Mouse (Mus musculus): ENCODE results near the gene Hist1h1a. TPM values are rescaled to one million over a fixed set of nuclear protein-coding genes. Genes with fewer than 3 reads are reported as not detected.

Hist1h1a gene
- total and polyA plus RNA-seq, 3 experiments, result 4.1 to 2,211 TPM; not detected in 1

DNA sequence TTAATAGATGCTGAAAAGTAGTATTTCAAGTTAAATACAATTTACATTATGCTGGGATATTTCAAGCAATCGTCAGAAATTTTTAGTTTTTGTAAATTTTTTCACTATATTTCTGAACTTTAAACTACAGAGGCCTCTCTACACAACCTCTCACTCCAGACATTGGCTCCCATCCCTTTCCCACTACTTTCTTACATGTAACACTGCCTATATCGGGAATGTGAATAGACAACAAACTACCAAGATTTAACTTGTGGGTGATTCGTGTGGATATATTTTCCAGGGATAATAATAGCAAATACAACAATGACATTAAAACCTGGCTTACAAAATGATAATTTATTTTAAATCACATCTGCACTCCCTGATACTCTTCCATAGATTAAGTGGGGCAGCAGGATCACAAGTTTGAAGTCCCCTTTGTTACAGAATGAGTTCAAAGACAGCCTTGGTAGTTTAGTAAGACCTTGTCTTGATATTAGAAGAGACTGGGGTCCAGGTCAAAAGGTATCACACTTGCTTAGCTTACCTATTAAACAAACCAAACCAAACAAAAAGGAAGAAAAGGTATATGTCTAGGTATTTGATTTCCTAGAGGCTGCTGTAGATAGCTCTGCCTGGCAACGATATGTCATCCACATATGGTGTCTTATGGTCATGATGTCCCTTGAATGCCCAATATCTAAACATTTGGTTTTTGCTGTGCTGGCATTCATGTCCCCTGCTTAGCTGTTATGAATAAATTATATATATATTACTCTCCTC, 10.0 kb upstream of the Hist1h1a start:
- no peaks in the 10 kb centered on the region; the same call in 1 of the 2 replicates for H3K79me2 ChIP-seq (ENCODE audit: control insufficient read depth, insufficient read depth, low read length, poor library complexity)
- H3K27me3 ChIP-seq (ENCODE audit: control insufficient read depth in 1 of 2, insufficient read depth in 2 of 2, low read length in 2 of 2), result no peaks in the 10 kb centered on the region
- no peaks in the 10 kb centered on the region for H3K9me3 ChIP-seq (replicated peaks; ENCODE audit: insufficient read depth, low read length)
- TF ChIP-seq POLR2AphosphoS5 (IDR thresholded peaks at IDR 0.05; ENCODE audit: borderline replicate concordance, low read depth, low read length), result no peak
- TF ChIP-seq MYB (IDR thresholded peaks at IDR 0.05; ENCODE audit: low read depth, low read length), result no peak
- TF ChIP-seq USF1 (IDR thresholded peaks at IDR 0.05; ENCODE audit: low read depth, low read length), result no peak
- no peak for TF ChIP-seq ELF1 (IDR thresholded peaks at IDR 0.05; ENCODE audit: low read depth, low read length)
- no peak for TF ChIP-seq ZKSCAN1 (IDR thresholded peaks at IDR 0.05; ENCODE audit: low read depth, low read length)
- TF ChIP-seq RAD21 (IDR thresholded peaks at IDR 0.05; ENCODE audit: low read depth, low read length), result no peak
- no peak for TF ChIP-seq MAFK (IDR thresholded peaks at IDR 0.05; ENCODE audit: borderline replicate concordance, low read depth, low read length)
- no peak for TF ChIP-seq RCOR1 (IDR thresholded peaks at IDR 0.05; ENCODE audit: low read depth, low read length)
- peak overlapping the region; percentile 73 for H3K27ac ChIP-seq (ENCODE audit: control insufficient read depth, low read depth, low read length)
- peak; percentile 71 for DNase-seq (ENCODE audit: low read depth, low spot score)
- H3K36me3 ChIP-seq (ENCODE audit: control insufficient read depth in 1 of 2, insufficient read depth in 2 of 2, low read length in 2 of 2), result peaks cover 0 to 56% of the 10 kb centered on the region in 2 experiments; a peak in 2 of 4 replicates
- peak overlapping the region in 1 of 2 experiments; percentile 3; a peak in 1 of 4 replicates for H3K4me3 ChIP-seq (ENCODE audit: control insufficient read depth in 1 of 2, insufficient read depth in 1 of 2, low read depth in 2 of 2, low read length in 2 of 2)
- peaks cover 0 to 17% of the 10 kb centered on the region in 2 experiments; a peak in 2 of 4 replicates for H3K4me1 ChIP-seq (ENCODE audit: control insufficient read depth in 1 of 2, insufficient read depth in 2 of 2, low read length in 2 of 2)
- peak overlapping the region; percentile 72 for H3K9ac ChIP-seq (ENCODE audit: control insufficient read depth, low read depth, low read length, poor library complexity, severe bottlenecking)

GRCm38 (mm10) chr13:23755000-23755399, 8.5 kb upstream of the Hist1h1a start:
- Histone ChIP-seq H3K4me1 (ENCODE audit: control insufficient read depth in 1 of 2, insufficient read depth in 2 of 2, low read length in 2 of 2) (peaks cover 0 to 14% of the 10 kb centered on the region in 2 experiments; a peak in 2 of 4 replicates), H3K9ac (ENCODE audit: control insufficient read depth, low read depth, low read length, poor library complexity, severe bottlenecking) (peak overlapping the region; percentile 54), H3K4me3 (ENCODE audit: control insufficient read depth in 1 of 2, insufficient read depth in 1 of 2, low read depth in 2 of 2, low read length in 2 of 2) (no peak overlapping the region), H3K36me3 (ENCODE audit: control insufficient read depth in 1 of 2, insufficient read depth in 2 of 2, low read length in 2 of 2) (peaks cover 0 to 55% of the 10 kb centered on the region in 2 experiments; a peak in 2 of 4 replicates), H3K27me3 (ENCODE audit: control insufficient read depth in 1 of 2, insufficient read depth in 2 of 2, low read length in 2 of 2) (no peaks in the 10 kb centered on the region), H3K9me3 (replicated peaks; ENCODE audit: insufficient read depth, low read length) (no peaks in the 10 kb centered on the region), H3K79me2 (ENCODE audit: control insufficient read depth, insufficient read depth, low read length, poor library complexity) (no peaks in the 10 kb centered on the region; the same call in 1 of the 2 replicates), H3K27ac (ENCODE audit: control insufficient read depth, low read depth, low read length) (peak overlapping the region; percentile 89)
- peak; percentile 55 for DNase-seq (ENCODE audit: low read depth, low spot score)
- TF ChIP-seq BHLHE40 (IDR thresholded peaks at IDR 0.05; ENCODE audit: borderline replicate concordance, low read depth, low read length), result no peak

GRCm38 (mm10) chr13:23756790-23757189, 6.7 kb upstream of the Hist1h1a start, which contains the start of gene Hist1h4b:
Gene Hist1h4b (plus strand): TSS chr13:23757013.
- Histone ChIP-seq H3K36me3 (ENCODE audit: control insufficient read depth in 1 of 2, insufficient read depth in 2 of 2, low read length in 2 of 2) (peaks cover 0 to 49% of the 10 kb centered on the region in 2 experiments; a peak in 2 of 4 replicates), H3K4me3 (ENCODE audit: control insufficient read depth in 1 of 2, insufficient read depth in 1 of 2, low read depth in 2 of 2, low read length in 2 of 2) (peak within 1 kb of the TSS in 1 of 2 experiments; percentile 30; a peak in 1 of 4 replicates), H3K9me3 (replicated peaks; ENCODE audit: insufficient read depth, low read length) (no peaks in the 10 kb centered on the region), H3K79me2 (ENCODE audit: control insufficient read depth, insufficient read depth, low read length, poor library complexity) (no peaks in the 10 kb centered on the region; the same call in 1 of the 2 replicates), H3K27ac (ENCODE audit: control insufficient read depth, low read depth, low read length) (peak within 1 kb of the TSS; percentile 81), H3K27me3 (ENCODE audit: control insufficient read depth in 1 of 2, insufficient read depth in 2 of 2, low read length in 2 of 2) (no peaks in the 10 kb centered on the region), H3K4me1 (ENCODE audit: control insufficient read depth in 1 of 2, insufficient read depth in 2 of 2, low read length in 2 of 2) (peaks cover 0 to 11% of the 10 kb centered on the region in 2 experiments; a peak in 2 of 4 replicates), H3K9ac (ENCODE audit: control insufficient read depth, low read depth, low read length, poor library complexity, severe bottlenecking) (peak within 1 kb of the TSS; percentile 67)
- DNase-seq (ENCODE audit: low read depth, low spot score), result peak; percentile 97
- peak in 1 of 2 experiments; percentile 98; a peak in 2 of 4 replicates for TF ChIP-seq POLR2A (IDR thresholded peaks at IDR 0.05; ENCODE audit: control insufficient read depth in 1 of 2, insufficient read depth in 1 of 2, low read depth in 1 of 2, low read length in 2 of 2, poor library complexity in 1 of 2)
- TF ChIP-seq TBP (IDR thresholded peaks at IDR 0.05; ENCODE audit: low read depth, low read length), result peak; percentile 99
- TF ChIP-seq POLR2AphosphoS5 (IDR thresholded peaks at IDR 0.05; ENCODE audit: borderline replicate concordance, low read depth, low read length), result peak; percentile 98; the same call in 1 of the 2 replicates
- TF ChIP-seq MAZ (IDR thresholded peaks at IDR 0.05; ENCODE audit: low read depth, low read length), result no peak
- no peak for TF ChIP-seq MYB (IDR thresholded peaks at IDR 0.05; ENCODE audit: low read depth, low read length)

Data from MEL (cell line).